Mouse (Mus musculus): ENCODE results near the gene Nrd1. TPM values are rescaled to one million over a fixed set of nuclear protein-coding genes. Genes with fewer than 3 reads are reported as not detected.

Nrd1 gene
- 214 and 216 TPM in 2 replicates for polyA plus RNA-seq (2011; ENCODE audit: insufficient read length, low read depth, missing spikeins)

DNA sequence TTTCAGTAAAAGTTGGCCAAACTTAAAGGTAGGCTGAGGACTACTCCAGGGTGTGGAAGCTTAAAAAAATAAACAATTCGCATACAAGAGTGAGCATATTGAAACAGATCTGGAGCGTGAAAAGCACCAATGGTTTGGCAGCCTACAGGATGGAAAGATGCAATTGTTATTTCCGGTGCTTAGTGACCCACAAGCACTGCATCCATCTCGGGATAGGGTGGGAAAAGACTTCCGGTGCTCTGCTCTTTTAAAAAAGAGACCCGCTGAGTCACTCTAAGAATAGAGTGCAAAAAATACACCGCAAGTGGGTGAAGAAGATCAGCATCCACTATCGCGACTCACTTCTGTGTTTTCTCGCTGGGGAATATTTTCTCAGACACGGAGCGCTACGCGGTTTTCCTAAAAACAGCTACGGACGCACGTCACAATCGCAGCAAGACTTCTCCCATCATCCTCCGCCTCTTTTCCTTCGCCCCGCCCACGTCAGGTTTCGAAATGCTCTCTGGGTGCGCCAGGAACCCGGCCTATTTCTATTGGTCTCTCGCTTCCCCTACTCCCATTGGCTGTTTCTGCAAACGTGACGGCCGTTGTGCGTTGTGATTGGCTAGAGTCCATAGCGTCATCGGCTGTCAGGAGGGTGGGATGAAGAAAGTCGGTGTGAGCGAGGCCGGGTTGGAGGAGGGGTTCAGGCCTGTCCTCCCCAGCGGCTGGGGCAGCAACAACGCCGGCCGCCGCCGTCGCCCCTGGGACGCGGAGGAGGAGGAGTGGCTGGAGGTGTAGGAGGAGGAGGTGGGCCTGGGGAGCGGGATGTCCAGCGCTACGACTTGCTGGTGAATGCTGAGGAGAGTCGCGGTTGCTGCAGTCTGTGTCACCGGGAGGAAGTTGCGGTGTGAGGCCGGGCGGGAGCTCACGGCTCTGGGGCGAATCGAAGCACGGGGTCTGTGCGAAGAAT lies at the start of gene Nrd1:
Gene Nrd1 (plus strand): TSS at position 657 of the 952 bp plus-strand sequence.
- 0 out of 2 replicates have a peak, but pooled peaks cover 3% of the 10 kb centered on the region for H3K4me1 ChIP-seq (ENCODE audit: control insufficient read depth, insufficient read depth, low read length)
- peak within 1 kb of the TSS; percentile 96 for H3K27ac ChIP-seq (ENCODE audit: insufficient read depth, low read length)
- peak; percentile 91 for TF ChIP-seq POLR2A (IDR thresholded peaks at IDR 0.05; ENCODE audit: low read depth, low read length)
- no peak for TF ChIP-seq CTCF (IDR thresholded peaks at IDR 0.05; ENCODE audit: borderline replicate concordance, insufficient read depth, low read length)
- peak within 1 kb of the TSS; percentile 88 for H3K4me3 ChIP-seq (ENCODE audit: insufficient read depth, low read length)

DNA sequence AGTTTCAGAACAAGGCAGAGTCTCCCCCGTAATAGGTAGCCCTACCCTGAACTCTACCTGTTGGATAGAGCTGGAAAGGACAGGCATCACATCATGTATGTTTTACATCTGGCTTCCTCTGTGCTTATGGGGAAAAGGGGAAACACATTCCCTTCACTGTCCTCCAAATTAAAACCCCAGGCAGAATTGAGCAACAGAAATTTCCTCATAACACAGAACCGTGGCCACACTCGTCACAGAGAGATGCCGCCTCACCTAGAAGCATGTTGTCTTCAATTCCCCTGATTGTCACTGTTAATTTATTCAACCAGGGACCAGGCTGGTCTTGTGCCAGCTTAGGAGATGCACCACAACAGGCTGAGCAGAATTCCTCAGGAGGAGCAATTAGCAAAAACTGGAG lies 48.8 kb upstream of the Nrd1 start:
- TF ChIP-seq CTCF (IDR thresholded peaks at IDR 0.05; ENCODE audit: borderline replicate concordance, insufficient read depth, low read length) (no peak), POLR2A (IDR thresholded peaks at IDR 0.05; ENCODE audit: low read depth, low read length) (no peak)
- Histone ChIP-seq H3K4me3 (ENCODE audit: insufficient read depth, low read length) (no peak overlapping the region), H3K4me1 (ENCODE audit: control insufficient read depth, insufficient read depth, low read length) (no peaks in the 10 kb centered on the region), H3K27ac (ENCODE audit: insufficient read depth, low read length) (no peak overlapping the region)

DNA sequence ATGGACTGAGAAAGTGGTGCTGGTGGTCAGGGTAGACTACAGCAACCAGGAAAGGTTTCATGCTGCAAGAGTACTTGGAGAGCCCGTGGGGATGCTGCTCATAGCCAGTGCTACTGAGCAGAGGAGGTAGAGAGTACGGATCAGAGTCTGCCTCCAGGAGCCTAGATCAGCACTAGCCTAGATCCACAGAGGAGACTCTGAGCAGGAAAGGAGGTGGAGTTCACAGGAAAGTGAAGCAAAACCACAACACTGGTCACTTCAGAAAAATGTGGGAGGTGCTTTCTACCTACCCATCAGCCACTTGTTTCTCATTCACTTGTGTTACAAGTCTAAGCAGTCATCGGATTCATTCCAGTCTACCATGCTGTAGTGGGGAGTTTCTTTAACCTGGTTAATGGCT lies 40.8 kb upstream of the Nrd1 start:
- H3K4me3 ChIP-seq (ENCODE audit: insufficient read depth, low read length): no peak overlapping the region
- no peak for TF ChIP-seq POLR2A (IDR thresholded peaks at IDR 0.05; ENCODE audit: low read depth, low read length)
- no peak for TF ChIP-seq CTCF (IDR thresholded peaks at IDR 0.05; ENCODE audit: borderline replicate concordance, insufficient read depth, low read length)
- H3K4me1 ChIP-seq (ENCODE audit: control insufficient read depth, insufficient read depth, low read length): no peaks in the 10 kb centered on the region
- H3K27ac ChIP-seq (ENCODE audit: insufficient read depth, low read length): no peak overlapping the region

DNA sequence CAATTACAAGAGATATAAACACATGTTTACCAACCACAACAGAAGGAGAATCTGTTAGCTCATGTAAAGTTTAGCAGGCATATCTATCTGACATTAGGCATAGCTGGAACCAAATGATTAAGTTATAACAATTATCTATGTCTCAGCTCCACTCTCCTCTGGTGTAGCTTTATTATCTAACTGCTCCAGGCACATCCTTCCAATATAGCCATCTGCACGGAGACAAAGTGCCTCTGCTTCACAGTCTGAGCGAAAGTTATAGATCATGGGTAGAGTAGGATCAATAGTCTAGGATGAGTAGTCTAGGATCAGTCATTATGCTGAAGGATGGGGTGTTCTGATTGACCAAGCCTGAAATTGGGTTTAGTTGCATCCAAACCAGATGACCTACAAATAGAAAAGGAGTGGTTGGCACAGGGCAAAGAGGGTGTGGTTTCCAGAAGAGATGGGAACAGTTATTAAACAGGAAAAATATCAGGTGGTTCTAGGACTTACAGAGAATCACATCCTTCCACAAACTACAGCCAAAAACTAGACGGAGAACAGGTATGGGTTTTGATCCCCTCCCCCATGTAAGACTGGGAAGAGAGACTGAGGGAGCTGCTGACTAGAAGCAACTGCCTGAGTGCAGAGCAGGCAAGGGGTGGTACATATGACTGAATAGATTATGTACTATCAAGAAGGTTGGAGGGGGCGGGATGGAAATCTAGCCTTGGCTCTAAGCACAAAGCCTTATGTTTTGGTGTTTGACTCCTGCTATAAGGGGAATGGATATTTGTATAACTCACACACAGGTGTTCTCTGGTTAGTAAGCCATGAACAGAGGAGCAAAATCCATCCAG lies 39.6 kb upstream of the Nrd1 start:
- no peaks in the 10 kb centered on the region for H3K4me1 ChIP-seq (ENCODE audit: control insufficient read depth, insufficient read depth, low read length)
- H3K4me3 ChIP-seq (ENCODE audit: insufficient read depth, low read length): no peak overlapping the region
- no peak overlapping the region for H3K27ac ChIP-seq (ENCODE audit: insufficient read depth, low read length)
- no peak for TF ChIP-seq POLR2A (IDR thresholded peaks at IDR 0.05; ENCODE audit: low read depth, low read length)
- TF ChIP-seq CTCF (IDR thresholded peaks at IDR 0.05; ENCODE audit: borderline replicate concordance, insufficient read depth, low read length): no peak

DNA sequence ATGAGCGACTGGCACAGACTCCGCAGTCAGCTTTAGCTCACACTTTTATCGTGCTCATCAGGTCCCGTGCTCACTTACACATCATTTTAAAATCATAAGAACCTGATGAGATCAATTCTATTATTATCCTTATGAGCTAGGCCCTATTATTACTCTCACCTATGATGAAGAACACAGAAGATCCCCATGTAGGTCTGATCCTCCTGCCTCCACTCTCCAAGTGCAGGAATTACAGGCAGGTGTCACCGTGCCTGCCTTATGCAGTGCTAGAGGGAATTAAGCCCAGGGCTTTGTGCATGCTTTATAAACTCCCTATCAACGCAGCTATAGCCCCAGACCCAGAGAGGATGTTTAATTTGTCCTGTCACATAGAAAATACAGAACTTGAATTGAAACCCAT lies 37.4 kb upstream of the Nrd1 start:
- TF ChIP-seq CTCF (IDR thresholded peaks at IDR 0.05; ENCODE audit: borderline replicate concordance, insufficient read depth, low read length): no peak
- no peak for TF ChIP-seq POLR2A (IDR thresholded peaks at IDR 0.05; ENCODE audit: low read depth, low read length)
- Histone ChIP-seq H3K4me1 (ENCODE audit: control insufficient read depth, insufficient read depth, low read length) (no peaks in the 10 kb centered on the region), H3K4me3 (ENCODE audit: insufficient read depth, low read length) (no peak overlapping the region), H3K27ac (ENCODE audit: insufficient read depth, low read length) (no peak overlapping the region)

DNA sequence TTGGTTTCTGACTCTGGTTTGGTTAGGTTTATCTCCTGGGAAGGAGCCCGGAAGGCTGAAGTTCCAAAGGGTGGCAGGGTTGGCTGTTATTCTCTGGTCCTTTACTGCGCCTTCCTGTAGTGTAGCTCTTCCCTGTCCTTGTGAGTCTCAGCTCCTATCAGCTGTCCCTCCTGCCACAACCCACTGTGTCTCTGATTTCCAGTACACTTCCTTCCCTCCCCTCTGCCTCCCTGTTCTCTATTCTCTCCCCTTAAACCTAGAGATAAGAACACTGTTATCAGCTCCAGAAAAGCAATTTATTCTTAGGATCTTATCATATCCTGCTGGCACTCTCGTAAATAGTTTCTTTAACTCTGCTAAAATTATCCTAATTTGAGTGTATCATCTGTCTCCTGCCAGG lies 30.9 kb upstream of the Nrd1 start:
- TF ChIP-seq CTCF (IDR thresholded peaks at IDR 0.05; ENCODE audit: borderline replicate concordance, insufficient read depth, low read length): no peak
- TF ChIP-seq POLR2A (IDR thresholded peaks at IDR 0.05; ENCODE audit: low read depth, low read length): no peak

DNA sequence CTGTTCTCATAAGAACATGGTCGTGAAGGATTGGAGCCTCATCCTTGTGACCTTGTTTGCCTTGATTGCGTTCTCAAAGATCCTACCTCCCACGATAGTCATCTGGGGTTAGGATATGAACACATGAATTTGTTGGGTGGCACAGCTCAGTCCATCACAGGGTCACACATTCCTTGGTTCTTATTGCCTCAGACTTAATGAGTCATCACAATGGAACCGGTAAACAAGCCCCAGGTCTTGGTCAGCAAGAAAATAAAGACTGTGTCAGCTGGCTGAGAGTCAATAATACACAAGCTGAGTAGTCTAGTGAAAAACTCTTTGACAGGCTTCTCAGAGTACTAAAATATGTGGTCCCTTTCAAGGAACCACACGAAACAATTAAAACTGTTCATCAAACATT lies 29.4 kb upstream of the Nrd1 start:
- peaks cover 3% of the 10 kb centered on the region for H3K4me1 ChIP-seq (ENCODE audit: control insufficient read depth, insufficient read depth, low read length)
- H3K4me3 ChIP-seq (ENCODE audit: insufficient read depth, low read length): no peak overlapping the region
- TF ChIP-seq CTCF (IDR thresholded peaks at IDR 0.05; ENCODE audit: borderline replicate concordance, insufficient read depth, low read length): no peak
- TF ChIP-seq POLR2A (IDR thresholded peaks at IDR 0.05; ENCODE audit: low read depth, low read length): no peak
- no peak overlapping the region for H3K27ac ChIP-seq (ENCODE audit: insufficient read depth, low read length)

More for the DNA sequence above, 30.9 kb upstream of the Nrd1 start:
- Histone ChIP-seq H3K27ac (ENCODE audit: insufficient read depth, low read length) (no peak overlapping the region), H3K4me3 (ENCODE audit: insufficient read depth, low read length) (no peak overlapping the region), H3K4me1 (ENCODE audit: control insufficient read depth, insufficient read depth, low read length) (peaks cover 3% of the 10 kb centered on the region)

DNA sequence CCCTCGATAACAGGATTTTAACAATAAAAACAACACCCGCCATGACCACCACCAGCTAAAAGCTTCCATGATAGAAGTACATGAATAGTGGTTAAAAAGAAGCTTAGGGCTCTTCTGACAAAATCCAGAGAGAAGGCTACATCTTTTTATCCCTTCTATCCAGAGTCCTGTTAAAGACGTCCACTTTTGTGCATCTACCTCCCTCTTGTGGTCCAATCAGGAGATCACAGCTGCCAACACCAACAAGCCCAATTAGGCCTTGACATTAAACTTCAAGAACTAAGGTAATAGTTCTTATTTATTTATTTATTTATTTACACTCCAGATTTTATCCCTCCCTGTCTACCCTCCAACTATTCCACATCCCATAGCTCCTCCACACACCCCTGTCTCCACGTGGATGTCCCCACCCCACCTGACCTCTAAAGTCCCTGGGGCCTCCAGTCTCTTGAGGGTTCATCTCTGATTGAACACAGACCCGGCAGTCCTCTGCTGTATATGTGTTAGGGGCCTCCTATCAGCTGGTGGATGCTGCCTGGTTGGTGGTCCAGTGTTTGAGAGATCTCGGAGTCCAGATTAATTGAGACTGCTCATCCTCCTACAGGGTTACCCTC lies 23.9 kb upstream of the Nrd1 start:
- Histone ChIP-seq H3K4me1 (ENCODE audit: control insufficient read depth, insufficient read depth, low read length) (no peaks in the 10 kb centered on the region), H3K27ac (ENCODE audit: insufficient read depth, low read length) (no peak overlapping the region), H3K4me3 (ENCODE audit: insufficient read depth, low read length) (no peak overlapping the region)
- TF ChIP-seq POLR2A (IDR thresholded peaks at IDR 0.05; ENCODE audit: low read depth, low read length) (no peak), CTCF (IDR thresholded peaks at IDR 0.05; ENCODE audit: borderline replicate concordance, insufficient read depth, low read length) (0 out of 2 replicates have a peak, but pooled peaks have one; percentile 20)

DNA sequence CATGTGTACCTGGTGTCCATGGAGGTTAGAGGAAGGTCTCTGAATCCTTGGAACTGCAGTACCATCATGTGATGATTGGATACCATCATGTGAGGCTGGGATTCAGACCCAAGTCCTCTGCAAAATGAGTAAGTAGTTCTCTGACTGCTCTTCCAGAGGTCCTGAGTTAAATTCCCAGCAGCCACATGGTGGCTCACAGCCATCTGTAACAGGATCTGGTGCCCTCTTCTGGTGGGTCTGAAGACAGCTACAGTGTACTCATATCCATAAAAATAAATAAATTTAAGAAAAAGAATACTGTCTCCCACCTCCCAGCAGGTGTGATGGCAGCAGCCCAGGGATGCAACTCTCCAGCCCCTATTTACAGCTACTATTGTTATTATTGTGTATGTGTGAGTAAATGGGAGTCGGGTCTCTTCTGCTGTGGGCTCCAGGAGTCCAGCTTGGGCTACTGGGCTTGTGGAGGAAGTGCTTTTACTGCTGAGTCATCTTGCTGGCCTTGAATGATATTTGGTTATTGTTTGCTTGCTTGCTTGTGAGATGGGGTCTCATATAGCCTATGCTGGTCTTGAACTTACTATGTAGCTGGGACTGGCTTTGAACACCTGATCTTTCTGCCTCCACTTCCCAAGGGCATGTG lies 13.5 kb upstream of the Nrd1 start:
- no peaks in the 10 kb centered on the region for H3K4me1 ChIP-seq (ENCODE audit: control insufficient read depth, insufficient read depth, low read length)
- no peak overlapping the region for H3K4me3 ChIP-seq (ENCODE audit: insufficient read depth, low read length)
- H3K27ac ChIP-seq (ENCODE audit: insufficient read depth, low read length): no peak overlapping the region
- no peak for TF ChIP-seq CTCF (IDR thresholded peaks at IDR 0.05; ENCODE audit: borderline replicate concordance, insufficient read depth, low read length)
- TF ChIP-seq POLR2A (IDR thresholded peaks at IDR 0.05; ENCODE audit: low read depth, low read length): no peak
